Mouse (Mus musculus) lung, adult 2 months (tissue): Measurements from ENCODE around the gene Nbl1.

Experiments used
- CTCF ChIP-seq: fragments of 200-500 bp; IDR thresholded peaks from 2 replicates; pipeline ENCODE4 v1.5.1; 2011; ENCODE audit warnings: mild to moderate bottlenecking, low read length, control low read depth; ENCODE audit not compliant: insufficient read depth
- POLR2A ChIP-seq: fragments of 200-500 bp; IDR thresholded peaks from 2 replicates; pipeline ENCODE4 v1.6.1; 2011; ENCODE audit warnings: low read depth, mild to moderate bottlenecking, control low read depth, low read length, borderline replicate concordance; ENCODE audit errors: extremely low read depth

DNA sequence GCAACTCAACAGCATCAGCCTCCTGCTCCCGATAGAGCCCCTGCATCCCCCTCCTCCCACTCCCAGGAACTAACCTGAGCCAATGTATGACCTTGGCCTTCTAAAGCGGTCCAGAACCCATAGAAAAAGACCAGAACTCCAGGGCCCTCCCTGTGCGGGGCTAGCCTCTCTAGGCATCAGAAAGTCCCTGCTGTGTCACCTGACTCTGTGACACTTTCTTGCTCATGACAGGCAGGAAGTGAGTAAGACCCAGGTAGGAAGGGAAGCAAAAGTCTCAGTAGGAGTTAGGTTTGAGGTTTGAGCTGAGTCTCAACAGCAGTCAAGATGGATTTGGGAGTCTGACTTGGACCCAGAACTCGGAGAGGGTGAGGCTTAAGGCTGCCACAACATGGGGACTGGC, 5.8 kb downstream of the Nbl1 start:
- TF ChIP-seq POLR2A: no peak
- TF ChIP-seq CTCF: no peak
